Mouse (Mus musculus) splenic B cell, adult 2 months (primary cell): ENCODE data around the gene Swap70.
A peak's percentile ranks its signal among the peaks of the same experiment; 100 is the strongest.

Source experiments
- DNase-seq: peaks from one replicate; pipeline ENCODE4 v3.0.0-alpha.2; 2011; ENCODE audit warnings: low read depth, low spot score
- H3K27me3 ChIP-seq: 2 replicates; pipeline ENCODE4 v1.6.1; 2012; ENCODE audit warnings: mild to moderate bottlenecking, low read length, moderate library complexity, mixed read lengths; ENCODE audit not compliant: control insufficient read depth, poor library complexity, insufficient read depth, severe bottlenecking
- H3K36me3 ChIP-seq: 2 replicates; pipeline ENCODE4 v1.6.1; 2012; ENCODE audit warnings: mild to moderate bottlenecking, low read length, moderate library complexity, mixed read lengths; ENCODE audit not compliant: control insufficient read depth, poor library complexity, insufficient read depth, severe bottlenecking

Swap70 gene

GRCm38 (mm10) chr7:110221586-110222481, at the start of gene Swap70:
TSS of gene Swap70 (plus strand) at chr7:110221711.
- Histone ChIP-seq H3K36me3 (peaks cover 14% of the 10 kb centered on the region; the same call in 1 of the 2 replicates), H3K27me3 (no peaks in the 10 kb centered on the region; the same call in 1 of the 2 replicates)
- DNase-seq = peak; percentile 92

- Histone ChIP-seq H3K36me3 (no peaks in the 10 kb centered on the region), H3K27me3 (no peaks in the 10 kb centered on the region)
- no peak for DNase-seq
Observed at GRCm38 (mm10) chr7:110179208-110179607, 42.3 kb upstream of the Swap70 start.

- DNase-seq = no peak
- H3K27me3 ChIP-seq = no peaks in the 10 kb centered on the region
- H3K36me3 ChIP-seq = no peaks in the 10 kb centered on the region
Observed at GRCm38 (mm10) chr7:110180613-110181012, 40.9 kb upstream of the Swap70 start.

GRCm38 (mm10) chr7:110181446-110181845, 40.1 kb upstream of the Swap70 start:
- Histone ChIP-seq H3K36me3 (no peaks in the 10 kb centered on the region), H3K27me3 (no peaks in the 10 kb centered on the region)
- no peak for DNase-seq

- Histone ChIP-seq H3K27me3 (no peaks in the 10 kb centered on the region), H3K36me3 (no peaks in the 10 kb centered on the region)
- no peak for DNase-seq
Observed at GRCm38 (mm10) chr7:110184608-110185007, 36.9 kb upstream of the Swap70 start.

- DNase-seq = peak; percentile 23
- Histone ChIP-seq H3K27me3 (no peaks in the 10 kb centered on the region), H3K36me3 (no peaks in the 10 kb centered on the region)
Observed at GRCm38 (mm10) chr7:110189951-110190350, 31.6 kb upstream of the Swap70 start.

- H3K36me3 ChIP-seq = no peaks in the 10 kb centered on the region
- H3K27me3 ChIP-seq = no peaks in the 10 kb centered on the region
- DNase-seq = no peak
Observed at GRCm38 (mm10) chr7:110193186-110193585, 28.3 kb upstream of the Swap70 start.

GRCm38 (mm10) chr7:110197176-110197575, 24.3 kb upstream of the Swap70 start:
- no peaks in the 10 kb centered on the region for H3K36me3 ChIP-seq
- no peaks in the 10 kb centered on the region for H3K27me3 ChIP-seq
- DNase-seq = no peak

- H3K27me3 ChIP-seq = no peaks in the 10 kb centered on the region
- DNase-seq = peak; percentile 36
- no peaks in the 10 kb centered on the region for H3K36me3 ChIP-seq
Observed at GRCm38 (mm10) chr7:110201933-110202332, 19.6 kb upstream of the Swap70 start.

GRCm38 (mm10) chr7:110204208-110204607, 17.3 kb upstream of the Swap70 start:
- H3K36me3 ChIP-seq = no peaks in the 10 kb centered on the region
- no peaks in the 10 kb centered on the region for H3K27me3 ChIP-seq
- no peak for DNase-seq

- DNase-seq = no peak
- Histone ChIP-seq H3K27me3 (no peaks in the 10 kb centered on the region), H3K36me3 (no peaks in the 10 kb centered on the region)
Observed at GRCm38 (mm10) chr7:110208341-110208740, 13.2 kb upstream of the Swap70 start.

- Histone ChIP-seq H3K27me3 (no peaks in the 10 kb centered on the region), H3K36me3 (no peaks in the 10 kb centered on the region)
- no peak for DNase-seq
Observed at GRCm38 (mm10) chr7:110209422-110209821, 12.1 kb upstream of the Swap70 start.

- DNase-seq = no peak
- Histone ChIP-seq H3K27me3 (no peaks in the 10 kb centered on the region), H3K36me3 (no peaks in the 10 kb centered on the region)
Observed at GRCm38 (mm10) chr7:110211025-110211424, 10.5 kb upstream of the Swap70 start.

- no peaks in the 10 kb centered on the region for H3K27me3 ChIP-seq
- no peaks in the 10 kb centered on the region for H3K36me3 ChIP-seq
- DNase-seq = no peak
Observed at GRCm38 (mm10) chr7:110214882-110215281, 6.6 kb upstream of the Swap70 start.

GRCm38 (mm10) chr7:110221051-110221585, 393 bp upstream of the Swap70 start:
- Histone ChIP-seq H3K27me3 (no peaks in the 10 kb centered on the region; the same call in 1 of the 2 replicates), H3K36me3 (peaks cover 10% of the 10 kb centered on the region; the same call in 1 of the 2 replicates)
- peak; percentile 70 for DNase-seq
